Mouse (Mus musculus): ENCODE measurements around the gene Rexo4.

GRCm38 (mm10) chr2:26910994-26911765 lies 53.0 kb downstream of the Rexo4 start:
- TF ChIP-seq CTCF (IDR thresholded peaks at IDR 0.05; ENCODE audit: low read depth), result no peak
- TF ChIP-seq EP300 (IDR thresholded peaks at IDR 0.05; ENCODE audit: low read depth), result no peak
